Mouse (Mus musculus): Measurements from ENCODE around the gene Zbtb20. TPM values are rescaled to one million over a fixed set of nuclear protein-coding genes. Genes with fewer than 3 reads are reported as not detected.

Zbtb20 gene
- polyA plus RNA-seq, 1 experiment from 2014 or later, result 80.6 TPM

- Histone ChIP-seq H3K36me3 (ENCODE audit: control insufficient read depth, insufficient read depth, low read length) (no peaks in the 10 kb centered on the region), H3K4me3 (replicated peaks; ENCODE audit: low read depth, low read length) (no peak overlapping the region), H3K4me2 (ENCODE audit: low read length) (no peak overlapping the region), H3K27me3 (ENCODE audit: control insufficient read depth, insufficient read depth, low read length) (no peaks in the 10 kb centered on the region), H3K9me3 (ENCODE audit: control insufficient read depth, low read length) (no peaks in the 10 kb centered on the region), H3K9ac (replicated peaks; ENCODE audit: low read length) (no peak overlapping the region), H3K27ac (replicated peaks; ENCODE audit: low read depth, low read length) (no peak overlapping the region), H3K4me1 (ENCODE audit: control insufficient read depth, insufficient read depth, low read length) (no peaks in the 10 kb centered on the region)
- no peak for DNase-seq
- 52% methylated on average over 5 of the region's 5 CpGs for WGBS
- ATAC-seq (ENCODE audit: low FRiP score, low TSS enrichment), result no peak
These were observed 422.4 kb downstream of the Zbtb20 start for GRCm38 (mm10) chr16:43297953-43298596.

GRCm38 (mm10) chr16:43300420-43300819, 424.7 kb downstream of the Zbtb20 start:
- H3K27ac ChIP-seq (replicated peaks; ENCODE audit: low read depth, low read length), result no peak overlapping the region
- H3K9ac ChIP-seq (replicated peaks; ENCODE audit: low read length), result no peak overlapping the region
- WGBS, result 93% methylated on average over 3 of the region's 3 CpGs
- DNase-seq (no peak), ATAC-seq (ENCODE audit: low FRiP score, low TSS enrichment) (no peak)
- H3K4me2 ChIP-seq (ENCODE audit: low read length), result no peak overlapping the region
- H3K27me3 ChIP-seq (ENCODE audit: control insufficient read depth, insufficient read depth, low read length), result no peaks in the 10 kb centered on the region
- no peaks in the 10 kb centered on the region for H3K36me3 ChIP-seq (ENCODE audit: control insufficient read depth, insufficient read depth, low read length)
- H3K4me3 ChIP-seq (replicated peaks; ENCODE audit: low read depth, low read length), result no peak overlapping the region
- no peaks in the 10 kb centered on the region for H3K4me1 ChIP-seq (ENCODE audit: control insufficient read depth, insufficient read depth, low read length)
- H3K9me3 ChIP-seq (ENCODE audit: control insufficient read depth, low read length), result no peaks in the 10 kb centered on the region

- Histone ChIP-seq H3K27me3 (ENCODE audit: control insufficient read depth, insufficient read depth, low read length) (no peaks in the 10 kb centered on the region), H3K4me3 (replicated peaks; ENCODE audit: low read depth, low read length) (no peak overlapping the region), H3K4me1 (ENCODE audit: control insufficient read depth, insufficient read depth, low read length) (no peaks in the 10 kb centered on the region), H3K9me3 (ENCODE audit: control insufficient read depth, low read length) (no peaks in the 10 kb centered on the region), H3K27ac (replicated peaks; ENCODE audit: low read depth, low read length) (no peak overlapping the region), H3K9ac (replicated peaks; ENCODE audit: low read length) (no peak overlapping the region), H3K36me3 (ENCODE audit: control insufficient read depth, insufficient read depth, low read length) (no peaks in the 10 kb centered on the region), H3K4me2 (ENCODE audit: low read length) (no peak overlapping the region)
- 59% methylated on average over 2 of the region's 2 CpGs for WGBS
- no peak for DNase-seq
- ATAC-seq (ENCODE audit: low FRiP score, low TSS enrichment), result no peak
These were observed 426.5 kb downstream of the Zbtb20 start for GRCm38 (mm10) chr16:43302171-43302570.

GRCm38 (mm10) chr16:43303245-43304197, 427.8 kb downstream of the Zbtb20 start:
- no peak for ATAC-seq (ENCODE audit: low FRiP score, low TSS enrichment)
- Histone ChIP-seq H3K4me2 (ENCODE audit: low read length) (no peak overlapping the region), H3K4me3 (replicated peaks; ENCODE audit: low read depth, low read length) (no peak overlapping the region), H3K27me3 (ENCODE audit: control insufficient read depth, insufficient read depth, low read length) (no peaks in the 10 kb centered on the region), H3K4me1 (ENCODE audit: control insufficient read depth, insufficient read depth, low read length) (no peaks in the 10 kb centered on the region), H3K36me3 (ENCODE audit: control insufficient read depth, insufficient read depth, low read length) (no peaks in the 10 kb centered on the region), H3K27ac (replicated peaks; ENCODE audit: low read depth, low read length) (no peak overlapping the region), H3K9ac (replicated peaks; ENCODE audit: low read length) (no peak overlapping the region), H3K9me3 (ENCODE audit: control insufficient read depth, low read length) (no peaks in the 10 kb centered on the region)
- DNase-seq, result no peak
- 78% methylated on average over 9 of the region's 9 CpGs for WGBS

- no peak overlapping the region for H3K9ac ChIP-seq (replicated peaks; ENCODE audit: low read length)
- H3K36me3 ChIP-seq (ENCODE audit: control insufficient read depth, insufficient read depth, low read length), result no peaks in the 10 kb centered on the region
- ATAC-seq (ENCODE audit: low FRiP score, low TSS enrichment), result peak; percentile 84; the same call in 1 of the 2 replicates
- no peak overlapping the region for H3K4me2 ChIP-seq (ENCODE audit: low read length)
- no peaks in the 10 kb centered on the region for H3K27me3 ChIP-seq (ENCODE audit: control insufficient read depth, insufficient read depth, low read length)
- WGBS, result 1% methylated on average over 4 of the region's 4 CpGs
- H3K9me3 ChIP-seq (ENCODE audit: control insufficient read depth, low read length), result no peaks in the 10 kb centered on the region
- H3K27ac ChIP-seq (replicated peaks; ENCODE audit: low read depth, low read length), result no peak overlapping the region; the same call in 1 of the 2 replicates
- H3K4me1 ChIP-seq (ENCODE audit: control insufficient read depth, insufficient read depth, low read length), result peaks cover 3% of the 10 kb centered on the region; the same call in 1 of the 2 replicates
- peak; percentile 60 for DNase-seq
- no peak overlapping the region for H3K4me3 ChIP-seq (replicated peaks; ENCODE audit: low read depth, low read length)
These were observed 434.3 kb downstream of the Zbtb20 start for GRCm38 (mm10) chr16:43309968-43310431.

GRCm38 (mm10) chr16:43324009-43324408, 448.3 kb downstream of the Zbtb20 start:
- Histone ChIP-seq H3K9ac (replicated peaks; ENCODE audit: low read length) (no peak overlapping the region), H3K27ac (replicated peaks; ENCODE audit: low read depth, low read length) (no peak overlapping the region), H3K4me3 (replicated peaks; ENCODE audit: low read depth, low read length) (no peak overlapping the region), H3K9me3 (ENCODE audit: control insufficient read depth, low read length) (no peaks in the 10 kb centered on the region), H3K36me3 (ENCODE audit: control insufficient read depth, insufficient read depth, low read length) (no peaks in the 10 kb centered on the region), H3K4me1 (ENCODE audit: control insufficient read depth, insufficient read depth, low read length) (no peaks in the 10 kb centered on the region), H3K27me3 (ENCODE audit: control insufficient read depth, insufficient read depth, low read length) (no peaks in the 10 kb centered on the region), H3K4me2 (ENCODE audit: low read length) (no peak overlapping the region)
- WGBS, result 88% methylated on average over 3 of the region's 3 CpGs
- no peak for DNase-seq
- ATAC-seq (ENCODE audit: low FRiP score, low TSS enrichment), result no peak

- no peak overlapping the region for H3K27ac ChIP-seq (replicated peaks; ENCODE audit: low read depth, low read length)
- no peak for ATAC-seq (ENCODE audit: low FRiP score, low TSS enrichment)
- 96% methylated on average over 1 of the region's 1 CpGs for WGBS
These were observed 452.5 kb downstream of the Zbtb20 start for GRCm38 (mm10) chr16:43328221-43328620.

GRCm38 (mm10) chr16:43330206-43330605, 454.5 kb downstream of the Zbtb20 start:
- peaks cover 5% of the 10 kb centered on the region; the same call in 1 of the 2 replicates for H3K4me1 ChIP-seq (ENCODE audit: control insufficient read depth, insufficient read depth, low read length)
- no peak overlapping the region for H3K9ac ChIP-seq (replicated peaks; ENCODE audit: low read length)
- WGBS, result 92% methylated on average over 3 of the region's 3 CpGs
- H3K4me2 ChIP-seq (ENCODE audit: low read length), result no peak overlapping the region
- H3K9me3 ChIP-seq (ENCODE audit: control insufficient read depth, low read length), result no peaks in the 10 kb centered on the region
- H3K4me3 ChIP-seq (replicated peaks; ENCODE audit: low read depth, low read length), result no peak overlapping the region
- no peaks in the 10 kb centered on the region for H3K27me3 ChIP-seq (ENCODE audit: control insufficient read depth, insufficient read depth, low read length)
- no peaks in the 10 kb centered on the region for H3K36me3 ChIP-seq (ENCODE audit: control insufficient read depth, insufficient read depth, low read length)
- ATAC-seq (ENCODE audit: low FRiP score, low TSS enrichment) (no peak), DNase-seq (no peak)
- no peak overlapping the region for H3K27ac ChIP-seq (replicated peaks; ENCODE audit: low read depth, low read length)

More at GRCm38 (mm10) chr16:43328221-43328620, 452.5 kb downstream of the Zbtb20 start:
- H3K9me3 ChIP-seq (ENCODE audit: control insufficient read depth, low read length), result no peaks in the 10 kb centered on the region
- no peak overlapping the region for H3K4me3 ChIP-seq (replicated peaks; ENCODE audit: low read depth, low read length)
- DNase-seq, result no peak
- no peak overlapping the region for H3K4me2 ChIP-seq (ENCODE audit: low read length)
- no peaks in the 10 kb centered on the region for H3K27me3 ChIP-seq (ENCODE audit: control insufficient read depth, insufficient read depth, low read length)
- no peak overlapping the region for H3K9ac ChIP-seq (replicated peaks; ENCODE audit: low read length)
- H3K4me1 ChIP-seq (ENCODE audit: control insufficient read depth, insufficient read depth, low read length), result no peaks in the 10 kb centered on the region
- H3K36me3 ChIP-seq (ENCODE audit: control insufficient read depth, insufficient read depth, low read length), result no peaks in the 10 kb centered on the region

Measured in midbrain, embryonic 14.5 days (tissue).